Mouse (Mus musculus): ENCODE measurements around the gene Rbck1. TPM values are rescaled to one million over a fixed set of nuclear protein-coding genes. Genes with fewer than 3 reads are reported as not detected.

The Rbck1 gene
- polyA plus RNA-seq, 1 experiment: 111 TPM

- Histone ChIP-seq H3K4me1 (ENCODE audit: control insufficient read depth, insufficient read depth, low read length) (no peaks in the 10 kb centered on the region), H3K27ac (ENCODE audit: control insufficient read depth, insufficient read depth, low read depth, low read length, poor library complexity) (no peak overlapping the region), H3K4me3 (replicated peaks; ENCODE audit: control insufficient read depth, low read depth, low read length) (no peak overlapping the region)
- WGBS: 80% methylated on average over 5 of the region's 5 CpGs
- no peak for TF ChIP-seq CTCF (IDR thresholded peaks at IDR 0.05; ENCODE audit: control insufficient read depth, insufficient read depth, low read length)
- TF ChIP-seq POLR2A (IDR thresholded peaks at IDR 0.05; ENCODE audit: borderline replicate concordance, control insufficient read depth, low read depth, low read length): no peak
These were observed 44.9 kb downstream of the Rbck1 start for GRCm38 (mm10) chr2:152287560-152287959.

GRCm38 (mm10) chr2:152281407-152281806 lies 51.0 kb downstream of the Rbck1 start:
- 58% methylated on average over 3 of the region's 3 CpGs for WGBS
- Histone ChIP-seq H3K27ac (ENCODE audit: control insufficient read depth, insufficient read depth, low read depth, low read length, poor library complexity) (no peak overlapping the region), H3K4me1 (ENCODE audit: control insufficient read depth, insufficient read depth, low read length) (no peaks in the 10 kb centered on the region), H3K4me3 (replicated peaks; ENCODE audit: control insufficient read depth, low read depth, low read length) (no peak overlapping the region)
- TF ChIP-seq POLR2A (IDR thresholded peaks at IDR 0.05; ENCODE audit: borderline replicate concordance, control insufficient read depth, low read depth, low read length) (no peak), CTCF (IDR thresholded peaks at IDR 0.05; ENCODE audit: control insufficient read depth, insufficient read depth, low read length) (no peak)

GRCm38 (mm10) chr2:152273639-152274038 lies 58.8 kb downstream of the Rbck1 start:
- WGBS: 72% methylated on average over 2 of the region's 2 CpGs
- TF ChIP-seq CTCF (IDR thresholded peaks at IDR 0.05; ENCODE audit: control insufficient read depth, insufficient read depth, low read length) (no peak), POLR2A (IDR thresholded peaks at IDR 0.05; ENCODE audit: borderline replicate concordance, control insufficient read depth, low read depth, low read length) (no peak)
- Histone ChIP-seq H3K27ac (ENCODE audit: control insufficient read depth, insufficient read depth, low read depth, low read length, poor library complexity) (no peak overlapping the region), H3K4me3 (replicated peaks; ENCODE audit: control insufficient read depth, low read depth, low read length) (no peak overlapping the region), H3K4me1 (ENCODE audit: control insufficient read depth, insufficient read depth, low read length) (no peaks in the 10 kb centered on the region)

Other genes starting within 250 kb of the Rbck1 start
- 8.9 and 11.6 TPM in 2 replicates for gene Srxn1, start 227.1 kb downstream of the Rbck1 start, polyA plus RNA-seq (2011; ENCODE audit: insufficient read depth, insufficient read length, low replicate concordance, missing spikeins)
- 2.1 TPM in 1 of 2 replicates, not detected in the other for gene Tcf15, start 189.1 kb downstream of the Rbck1 start, polyA plus RNA-seq (2011; ENCODE audit: insufficient read depth, insufficient read length, low replicate concordance, missing spikeins)
- gene Csnk2a1, start 105.8 kb downstream of the Rbck1 start, polyA plus RNA-seq (2011; ENCODE audit: insufficient read depth, insufficient read length, low replicate concordance, missing spikeins): 41.1 and 52.4 TPM in 2 replicates
- 10.6 and 27.9 TPM in 2 replicates for gene Tbc1d20, start 38.8 kb downstream of the Rbck1 start, polyA plus RNA-seq (2011; ENCODE audit: insufficient read depth, insufficient read length, low replicate concordance, missing spikeins)
- gene Trib3, start 11.4 kb upstream of the Rbck1 start, polyA plus RNA-seq (2011; ENCODE audit: insufficient read depth, insufficient read length, low replicate concordance, missing spikeins): 0.65 and 4.2 TPM in 2 replicates
- gene Nrsn2, start 44.0 kb upstream of the Rbck1 start, polyA plus RNA-seq (2011; ENCODE audit: insufficient read depth, insufficient read length, low replicate concordance, missing spikeins): not detected in 2 replicates
- 4.8 and 6.3 TPM in 2 replicates for gene Sox12, start 65.4 kb upstream of the Rbck1 start, polyA plus RNA-seq (2011; ENCODE audit: insufficient read depth, insufficient read length, low replicate concordance, missing spikeins)
- gene Zcchc3, start 82.4 kb upstream of the Rbck1 start, polyA plus RNA-seq (2011; ENCODE audit: insufficient read depth, insufficient read length, low replicate concordance, missing spikeins): 5.6 and 6.2 TPM in 2 replicates
- gene 6820408C15Rik, start 82.9 kb upstream of the Rbck1 start, polyA plus RNA-seq (2011; ENCODE audit: insufficient read depth, insufficient read length, low replicate concordance, missing spikeins): 0.66 and 2.9 TPM in 2 replicates
- gene Defb23, start 132.0 kb upstream of the Rbck1 start, polyA plus RNA-seq (2011; ENCODE audit: insufficient read depth, insufficient read length, low replicate concordance, missing spikeins): not detected in 2 replicates
- not detected in 2 replicates for gene Defb20, start 144.4 kb upstream of the Rbck1 start, polyA plus RNA-seq (2011; ENCODE audit: insufficient read depth, insufficient read length, low replicate concordance, missing spikeins)
- gene Defb22, start 157.5 kb upstream of the Rbck1 start, polyA plus RNA-seq (2011; ENCODE audit: insufficient read depth, insufficient read length, low replicate concordance, missing spikeins): not detected in 2 replicates
- gene Defb26, start 179.0 kb upstream of the Rbck1 start, polyA plus RNA-seq (2011; ENCODE audit: insufficient read depth, insufficient read length, low replicate concordance, missing spikeins): not detected in 2 replicates
- gene Defb28, start 185.6 kb upstream of the Rbck1 start, polyA plus RNA-seq (2011; ENCODE audit: insufficient read depth, insufficient read length, low replicate concordance, missing spikeins): not detected in 2 replicates
- not detected in 2 replicates for gene Defb29, start 207.4 kb upstream of the Rbck1 start, polyA plus RNA-seq (2011; ENCODE audit: insufficient read depth, insufficient read length, low replicate concordance, missing spikeins)
- gene Gm17416, start 236.7 kb upstream of the Rbck1 start, polyA plus RNA-seq (2011; ENCODE audit: insufficient read depth, insufficient read length, low replicate concordance, missing spikeins): not detected in 2 replicates
- not detected in 2 replicates for gene Defb21, start 240.1 kb upstream of the Rbck1 start, polyA plus RNA-seq (2011; ENCODE audit: insufficient read depth, insufficient read length, low replicate concordance, missing spikeins)
- not detected in 2 replicates for gene Defb19, start 247.7 kb upstream of the Rbck1 start, polyA plus RNA-seq (2011; ENCODE audit: insufficient read depth, insufficient read length, low replicate concordance, missing spikeins)